ENCODE assay signal across 8 mouse cellular contexts in the genomic region with DNA sequence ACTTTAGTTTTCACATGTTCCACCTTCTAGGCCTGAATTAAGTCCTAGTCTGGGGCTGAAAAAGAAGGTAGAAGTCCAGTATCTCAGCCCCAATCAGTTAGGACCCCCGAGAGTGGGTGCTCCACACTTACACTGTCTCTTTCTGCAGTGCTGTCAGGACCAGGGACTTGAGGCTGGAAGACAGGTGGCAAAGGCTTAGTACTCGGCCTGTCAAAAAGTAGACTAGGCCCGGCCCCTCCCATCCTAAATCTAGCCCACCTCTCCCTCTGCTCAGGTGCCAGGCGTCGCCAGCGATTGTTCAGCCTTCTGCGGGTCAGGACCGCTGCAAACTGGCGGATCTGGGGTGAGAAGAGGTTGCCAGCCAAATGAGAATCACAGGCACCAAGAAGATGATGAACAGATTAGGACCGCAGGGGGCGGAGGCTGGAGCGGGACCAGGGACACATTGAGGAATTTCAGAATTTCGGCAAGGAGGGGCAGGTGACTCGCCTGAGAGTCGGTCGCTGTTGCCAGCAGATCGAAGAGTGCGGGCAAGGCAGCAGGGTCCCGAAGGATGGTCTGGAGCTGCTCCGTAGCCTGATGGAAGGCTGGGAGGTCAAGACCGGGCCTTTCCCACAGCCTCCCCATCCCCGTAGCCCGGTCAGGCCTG. TPM values are rescaled to one million over a fixed set of nuclear protein-coding genes. Genes with fewer than 3 reads are reported as not detected.
DNase-seq lines count a peak whose midpoint lies in the region; ATAC-seq and TF ChIP-seq lines count a peak whose summit lies in the region.

No protein-coding gene starts in this region.

- peak; percentile 33 for DNase-seq in adrenal gland, postnatal 25 days
- peak; percentile 36 for DNase-seq in forebrain, embryonic 10.5 days (ENCODE audit: extremely low spot score, low spot score)
- DNase-seq in intestine, embryonic 14.5 days (ENCODE audit: low spot score), result no peak
- no peak for DNase-seq in liver, postnatal 0 days
- DNase-seq in embryo, embryonic 10.5 days (ENCODE audit: low spot score), result no peak

- TF ChIP-seq CTCF in liver, postnatal 0 days (IDR thresholded peaks at IDR 0.05; ENCODE audit: low read depth), result no peak

- H3K9ac ChIP-seq in intestine, embryonic 14.5 days (ENCODE audit: low read length), result peak overlapping the region; percentile 58
- H3K9ac ChIP-seq in liver, postnatal 0 days (replicated peaks), result peak overlapping the region; percentile 61
- peak overlapping the region; percentile 39 for H3K9ac ChIP-seq in stomach, embryonic 14.5 days (replicated peaks; ENCODE audit: low read depth, low read length)

- H3K9me3 ChIP-seq in megakaryocyte, embryonic 14.5 days, result no peaks in the 10 kb centered on the region
- no peaks in the 10 kb centered on the region for H3K9me3 ChIP-seq in forebrain, embryonic 10.5 days
- no peaks in the 10 kb centered on the region for H3K9me3 ChIP-seq in intestine, embryonic 14.5 days (ENCODE audit: control insufficient read depth, low read length)
- H3K9me3 ChIP-seq in liver, postnatal 0 days (ENCODE audit: low read length), result no peaks in the 10 kb centered on the region
- H3K9me3 ChIP-seq in stomach, embryonic 14.5 days (ENCODE audit: control insufficient read depth, low read depth, low read length), result no peaks in the 10 kb centered on the region

- no peak for TF ChIP-seq EP300 in liver, postnatal 0 days (IDR thresholded peaks at IDR 0.05; ENCODE audit: low read depth)

- H3K4me3 ChIP-seq in megakaryocyte, embryonic 14.5 days (replicated peaks), result peak overlapping the region; percentile 98
- H3K4me3 ChIP-seq in forebrain, embryonic 10.5 days, result peak overlapping the region; percentile 79
- peak overlapping the region; percentile 66 for H3K4me3 ChIP-seq in intestine, embryonic 14.5 days (ENCODE audit: low read depth, low read length)
- H3K4me3 ChIP-seq in liver, postnatal 0 days (ENCODE audit: low read depth, low read length), result peak overlapping the region; percentile 55
- peak overlapping the region; percentile 58 for H3K4me3 ChIP-seq in stomach, embryonic 14.5 days (ENCODE audit: low read depth, low read length)

- peaks cover 37% of the 10 kb centered on the region for H3K4me1 ChIP-seq in megakaryocyte, embryonic 14.5 days
- H3K4me1 ChIP-seq in forebrain, embryonic 10.5 days, result peaks cover 25% of the 10 kb centered on the region
- H3K4me1 ChIP-seq in intestine, embryonic 14.5 days (replicated peaks; ENCODE audit: control insufficient read depth, insufficient read depth, low read length), result peaks cover 3% of the 10 kb centered on the region; the same call in 1 of the 2 replicates
- peaks cover 7% of the 10 kb centered on the region for H3K4me1 ChIP-seq in liver, postnatal 0 days (ENCODE audit: insufficient read depth)
- H3K4me1 ChIP-seq in stomach, embryonic 14.5 days (ENCODE audit: control insufficient read depth, insufficient read depth, low read length), result peaks cover 5% of the 10 kb centered on the region; the same call in 1 of the 2 replicates

- H3K36me3 ChIP-seq in megakaryocyte, embryonic 14.5 days (replicated peaks; ENCODE audit: low read length), result peaks cover 84% of the 10 kb centered on the region
- H3K36me3 ChIP-seq in forebrain, embryonic 10.5 days (replicated peaks), result peaks cover 85% of the 10 kb centered on the region
- H3K36me3 ChIP-seq in intestine, embryonic 14.5 days (ENCODE audit: control insufficient read depth, insufficient read depth, low read length), result peaks cover 78% of the 10 kb centered on the region
- H3K36me3 ChIP-seq in liver, postnatal 0 days (replicated peaks; ENCODE audit: insufficient read depth, low read length), result peaks cover 69% of the 10 kb centered on the region
- peaks cover 76% of the 10 kb centered on the region for H3K36me3 ChIP-seq in stomach, embryonic 14.5 days (ENCODE audit: control insufficient read depth, insufficient read depth, low read length)

- ATAC-seq in megakaryocyte, adult 5-6 weeks (ENCODE audit: poor library complexity, severe bottlenecking), result no peak
- ATAC-seq in intestine, embryonic 14.5 days (replicated peaks; ENCODE audit: low FRiP score, low TSS enrichment, low read depth), result peak; percentile 44
- peak; percentile 40 for ATAC-seq in liver, postnatal 0 days
- peak; percentile 53; the same call in 1 of the 2 replicates for ATAC-seq in stomach, embryonic 14.5 days (ENCODE audit: insufficient number of reproducible peaks, insufficient read depth, low FRiP score, low read depth)

- 3% methylated on average over 23 of the region's 23 CpGs for WGBS in forebrain, embryonic 10.5 days
- 4% methylated on average over 23 of the region's 23 CpGs for WGBS in intestine, embryonic 14.5 days
- WGBS in liver, postnatal 0 days (ENCODE audit: insufficient replicate concordance), result 9% methylated on average over 19 of the region's 23 CpGs
- WGBS in stomach, embryonic 14.5 days, result 3% methylated on average over 23 of the region's 23 CpGs

- peak overlapping the region; percentile 88 for H3K27ac ChIP-seq in forebrain, embryonic 10.5 days
- no peak overlapping the region for H3K27ac ChIP-seq in intestine, embryonic 14.5 days (ENCODE audit: low read depth)
- H3K27ac ChIP-seq in liver, postnatal 0 days (ENCODE audit: low read depth), result no peak overlapping the region
- peak overlapping the region; percentile 35; the same call in 1 of the 2 replicates for H3K27ac ChIP-seq in stomach, embryonic 14.5 days (ENCODE audit: low read length)

- H3K4me2 ChIP-seq in intestine, embryonic 14.5 days (ENCODE audit: low read length), result peak overlapping the region; percentile 81
- peak overlapping the region; percentile 82 for H3K4me2 ChIP-seq in liver, postnatal 0 days (ENCODE audit: low read depth, low read length)
- H3K4me2 ChIP-seq in stomach, embryonic 14.5 days (replicated peaks; ENCODE audit: low read depth, low read length), result peak overlapping the region; percentile 90

- no peaks in the 10 kb centered on the region for H3K27me3 ChIP-seq in megakaryocyte, embryonic 14.5 days (replicated peaks)
- H3K27me3 ChIP-seq in forebrain, embryonic 10.5 days (ENCODE audit: poor library complexity, severe bottlenecking), result no peaks in the 10 kb centered on the region
- H3K27me3 ChIP-seq in intestine, embryonic 14.5 days (replicated peaks; ENCODE audit: control insufficient read depth, insufficient read depth, low read length), result no peaks in the 10 kb centered on the region
- H3K27me3 ChIP-seq in liver, postnatal 0 days (ENCODE audit: insufficient read depth, low read length), result no peaks in the 10 kb centered on the region
- H3K27me3 ChIP-seq in stomach, embryonic 14.5 days (ENCODE audit: control insufficient read depth, insufficient read depth, low read length), result no peaks in the 10 kb centered on the region

RNA-seq across cellular contexts. Expression of a gene that starts 0.8 kb away (rescaled TPM):
- polyA plus RNA-seq in megakaryocyte, embryonic 14.5 days (2012; ENCODE audit: insufficient read depth, low replicate concordance), result 12.4 and 38.3 TPM in 2 replicates
- 8.8 and 11.4 TPM in 2 replicates for total RNA-seq in megakaryocyte, adult 5-6 weeks (2015)
- total RNA-seq in megakaryocyte, adult 5-6 weeks (2017), result 2.1 and 5.1 TPM in 2 replicates
- 100 and 141 TPM in 2 replicates for total RNA-seq in adrenal gland, postnatal 25 days (2021)
- 110 and 123 TPM in 2 replicates for polyA plus RNA-seq in forebrain, embryonic 10.5 days (2016; fragmentation: Nextera tagmentation; extraction: Ambion mirVana)
- 93.6 and 95.7 TPM in 2 replicates for polyA plus RNA-seq in intestine, embryonic 14.5 days (2014; fragmentation: Nextera tagmentation; extraction: Ambion mirVana)
- 14.7 and 16.6 TPM in 2 replicates for polyA plus RNA-seq in liver, postnatal 0 days (2015; fragmentation: Nextera tagmentation; extraction: Ambion mirVana)
- polyA plus RNA-seq in stomach, embryonic 14.5 days (2014; fragmentation: Nextera tagmentation; extraction: Ambion mirVana), result 93.6 and 105 TPM in 2 replicates

RNA-seq across cellular contexts. Expression of a gene that starts 2.7 kb away (rescaled TPM):
- polyA plus RNA-seq in megakaryocyte, embryonic 14.5 days (2012; ENCODE audit: insufficient read depth, low replicate concordance), result 0.64 and 4.9 TPM in 2 replicates
- total RNA-seq in megakaryocyte, adult 5-6 weeks (2015), result 1.3 and 4.3 TPM in 2 replicates
- total RNA-seq in megakaryocyte, adult 5-6 weeks (2017), result 0.84 and 1.7 TPM in 2 replicates
- total RNA-seq in adrenal gland, postnatal 25 days (2021), result 2.4 and 2.5 TPM in 2 replicates
- polyA plus RNA-seq in forebrain, embryonic 10.5 days (2016; fragmentation: Nextera tagmentation; extraction: Ambion mirVana), result 0.98 and 1.00 TPM in 2 replicates
- polyA plus RNA-seq in intestine, embryonic 14.5 days (2014; fragmentation: Nextera tagmentation; extraction: Ambion mirVana), result 1.6 and 1.9 TPM in 2 replicates
- polyA plus RNA-seq in liver, postnatal 0 days (2015; fragmentation: Nextera tagmentation; extraction: Ambion mirVana), result 0.99 and 1.6 TPM in 2 replicates
- polyA plus RNA-seq in stomach, embryonic 14.5 days (2014; fragmentation: Nextera tagmentation; extraction: Ambion mirVana), result 3.7 and 3.9 TPM in 2 replicates

RNA-seq across cellular contexts. Expression of a gene that starts 8.6 kb away (rescaled TPM):
- 5.8 and 9.0 TPM in 2 replicates for polyA plus RNA-seq in megakaryocyte, embryonic 14.5 days (2012; ENCODE audit: insufficient read depth, low replicate concordance)
- total RNA-seq in megakaryocyte, adult 5-6 weeks (2015), result 35.3 and 41.1 TPM in 2 replicates
- total RNA-seq in megakaryocyte, adult 5-6 weeks (2017), result 50.8 and 53.5 TPM in 2 replicates
- 81.1 and 98.6 TPM in 2 replicates for total RNA-seq in adrenal gland, postnatal 25 days (2021)
- polyA plus RNA-seq in forebrain, embryonic 10.5 days (2016; fragmentation: Nextera tagmentation; extraction: Ambion mirVana), result 78.3 and 78.7 TPM in 2 replicates
- polyA plus RNA-seq in intestine, embryonic 14.5 days (2014; fragmentation: Nextera tagmentation; extraction: Ambion mirVana), result 112 and 114 TPM in 2 replicates
- 39.3 and 42.8 TPM in 2 replicates for polyA plus RNA-seq in liver, postnatal 0 days (2015; fragmentation: Nextera tagmentation; extraction: Ambion mirVana)
- 109 and 112 TPM in 2 replicates for polyA plus RNA-seq in stomach, embryonic 14.5 days (2014; fragmentation: Nextera tagmentation; extraction: Ambion mirVana)

RNA-seq across cellular contexts. Expression of a gene that starts 15.0 kb away (rescaled TPM):
- polyA plus RNA-seq in megakaryocyte, embryonic 14.5 days (2012; ENCODE audit: insufficient read depth, low replicate concordance), result 0.23 TPM in 1 of 2 replicates, not detected in the other
- 1.0 and 1.4 TPM in 2 replicates for total RNA-seq in megakaryocyte, adult 5-6 weeks (2015)
- 0.26 and 0.89 TPM in 2 replicates for total RNA-seq in megakaryocyte, adult 5-6 weeks (2017)
- total RNA-seq in adrenal gland, postnatal 25 days (2021), result 2.6 and 2.9 TPM in 2 replicates
- polyA plus RNA-seq in forebrain, embryonic 10.5 days (2016; fragmentation: Nextera tagmentation; extraction: Ambion mirVana), result 0.58 and 1.1 TPM in 2 replicates
- polyA plus RNA-seq in intestine, embryonic 14.5 days (2014; fragmentation: Nextera tagmentation; extraction: Ambion mirVana), result 1.7 and 1.9 TPM in 2 replicates
- 0.06 and 0.21 TPM in 2 replicates for polyA plus RNA-seq in liver, postnatal 0 days (2015; fragmentation: Nextera tagmentation; extraction: Ambion mirVana)
- polyA plus RNA-seq in stomach, embryonic 14.5 days (2014; fragmentation: Nextera tagmentation; extraction: Ambion mirVana), result 0.59 and 1.6 TPM in 2 replicates

RNA-seq across cellular contexts. Expression of a gene that starts 17.2 kb away (rescaled TPM):
- 1.4 and 9.7 TPM in 2 replicates for polyA plus RNA-seq in megakaryocyte, embryonic 14.5 days (2012; ENCODE audit: insufficient read depth, low replicate concordance)
- 0.42 and 2.2 TPM in 2 replicates for total RNA-seq in megakaryocyte, adult 5-6 weeks (2015)
- total RNA-seq in megakaryocyte, adult 5-6 weeks (2017), result 0.15 and 2.2 TPM in 2 replicates
- 13.6 TPM in 2 replicates for total RNA-seq in adrenal gland, postnatal 25 days (2021)
- polyA plus RNA-seq in forebrain, embryonic 10.5 days (2016; fragmentation: Nextera tagmentation; extraction: Ambion mirVana), result 5.6 and 5.7 TPM in 2 replicates
- 6.2 and 8.1 TPM in 2 replicates for polyA plus RNA-seq in intestine, embryonic 14.5 days (2014; fragmentation: Nextera tagmentation; extraction: Ambion mirVana)
- 1.5 and 2.2 TPM in 2 replicates for polyA plus RNA-seq in liver, postnatal 0 days (2015; fragmentation: Nextera tagmentation; extraction: Ambion mirVana)
- 7.1 and 10.9 TPM in 2 replicates for polyA plus RNA-seq in stomach, embryonic 14.5 days (2014; fragmentation: Nextera tagmentation; extraction: Ambion mirVana)

Comparison
In these comparisons a context has a peak if more than half of its experiments do, and no peak if none do; other contexts are left out.
1. DNase-seq: peak in adrenal gland, postnatal 25 days (single experiment) and forebrain, embryonic 10.5 days (single experiment); none in intestine, embryonic 14.5 days (single experiment), liver, postnatal 0 days (single experiment) and embryo, embryonic 10.5 days (single experiment).
2. H3K27ac ChIP-seq: peak in forebrain, embryonic 10.5 days (single experiment) and stomach, embryonic 14.5 days (single experiment); none in intestine, embryonic 14.5 days (single experiment) and liver, postnatal 0 days (single experiment).
3. Peak in every context shown above with its lines, with median percentiles within 50 percentile points of each other: H3K4me3 ChIP-seq, H3K4me2 ChIP-seq and H3K9ac ChIP-seq.